Mouse (Mus musculus): ENCODE measurements around the gene Itgad.

DNA sequence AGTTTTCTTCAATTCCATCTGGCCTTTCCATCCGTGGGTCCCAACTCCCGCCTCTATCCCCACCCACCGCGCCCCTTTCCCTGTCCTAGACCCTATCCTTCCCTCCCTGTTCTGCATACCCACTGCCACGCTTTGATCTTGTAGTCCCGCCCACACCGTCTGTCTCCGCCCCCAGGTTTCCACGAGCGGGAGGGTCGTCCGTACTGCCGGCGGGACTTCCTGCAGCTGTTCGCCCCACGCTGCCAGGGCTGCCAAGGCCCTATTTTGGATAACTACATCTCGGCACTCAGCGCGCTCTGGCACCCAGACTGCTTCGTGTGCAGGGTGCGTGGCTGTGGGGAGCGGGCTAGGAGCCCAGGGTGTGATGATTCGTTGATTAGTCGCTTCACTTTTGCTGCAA is 98.4 kb downstream of the Itgad start:
- TF ChIP-seq POLR2A (IDR thresholded peaks at IDR 0.05; ENCODE audit: borderline replicate concordance, extremely low read depth, insufficient read depth, insufficient read length, poor library complexity, severe bottlenecking), result no peak
- no peak for TF ChIP-seq CTCF (IDR thresholded peaks at IDR 0.05; ENCODE audit: borderline replicate concordance, extremely low read depth, insufficient read depth, insufficient read length)

All from brain, embryonic 14.5 days (tissue).